Mouse (Mus musculus) E14TG2a.4 (cell line): ENCODE data around the gene Rell1.

Experiments
- CTCF ChIP-seq: conservative IDR thresholded peaks from 2 replicates; pipeline ENCODE4 v1.5.1; 2014; ENCODE audit warnings: low read length
- POU5F1 ChIP-seq: IDR thresholded peaks from 2 replicates; pipeline ENCODE4 v1.6.1; 2014; ENCODE audit warnings: low read length, borderline replicate concordance

- no peak for TF ChIP-seq CTCF
- no peak for TF ChIP-seq POU5F1
Observed at GRCm38 (mm10) chr5:63964576-63964975, 4.1 kb downstream of the Rell1 start.
